Mouse (Mus musculus) left cerebral cortex, postnatal 10 days (tissue): ENCODE measurements around the gene Ckmt1. TPM values are rescaled to one million over a fixed set of nuclear protein-coding genes. Genes with fewer than 3 reads are reported as not detected.
"Not testable (repeated sequence)": the region's sequence is repeated elsewhere in the genome, so short reads cannot be mapped to it uniquely, and the experiment has no call there.

Source experiments
- DNase-seq, 2 experiments: peaks; one replicate each; pipeline ENCODE4 v3.0.0; 2021 to 2022; ENCODE audit warnings: low spot score in 2 of 2, mixed read lengths in 1 of 2; ENCODE audit errors: extremely low spot score in 1 of 2
- intact Hi-C: fragments of 180-260 bp; cut with DNase I; formaldehyde crosslinking; loops from one replicate; pipeline ENCODE4 v1.15.1; 2025
- total RNA-seq, 2 experiments: library from RNA; stranded (reverse); gene quantifications; 2 replicates each; pipeline ENCODE4 v1.2.3; 2021

Ckmt1 gene
- total RNA-seq = 100 to 1,000 TPM; 311 to 312 TPM

- DNase-seq = no peak
- intact Hi-C loops = loop anchor here (5.0 kb wide), 1 partner anchor 40 kb away; no protein-coding TSS in a partner anchor
Observed at GRCm38 (mm10) chr2:121357494-121357893, at the start of gene Ckmt1. Gene Ckmt1, plus strand, starts transcription at chr2:121357714.

GRCm38 (mm10) chr2:121308997-121309416 lies 48.5 kb upstream of the Ckmt1 start:
- peak in 1 of 2 experiments; percentile 59 for DNase-seq
- intact Hi-C loops = no loop called here

- intact Hi-C loops = no loop called here
- DNase-seq = no peak
Observed at GRCm38 (mm10) chr2:121316278-121316677, 41.2 kb upstream of the Ckmt1 start.

GRCm38 (mm10) chr2:121323041-121323440 lies 34.5 kb upstream of the Ckmt1 start:
- no peak for DNase-seq
- intact Hi-C loops = no loop called here

- DNase-seq = no peak
- intact Hi-C loops = no loop called here
Observed at GRCm38 (mm10) chr2:121323693-121324470, 33.6 kb upstream of the Ckmt1 start.

GRCm38 (mm10) chr2:121329492-121329891 lies 28.0 kb upstream of the Ckmt1 start:
- intact Hi-C loops = no loop called here
- no peak for DNase-seq

- no peak for DNase-seq
- intact Hi-C loops = no loop called here
Observed at GRCm38 (mm10) chr2:121339057-121339456, 18.5 kb upstream of the Ckmt1 start.

GRCm38 (mm10) chr2:121353156-121353555 lies 4.4 kb upstream of the Ckmt1 start:
- intact Hi-C loops = no loop called here
- DNase-seq = no peak

- intact Hi-C loops = no loop called here
- no peak for DNase-seq
Observed at GRCm38 (mm10) chr2:121354378-121354777, 3.1 kb upstream of the Ckmt1 start.

- DNase-seq = peak; percentile 98
- intact Hi-C loops = loop anchor here (5.0 kb wide), 1 partner anchor 42 kb away; no protein-coding TSS in a partner anchor
Observed at GRCm38 (mm10) chr2:121354820-121355592, 2.5 kb upstream of the Ckmt1 start, which contains the start of gene Ppip5k1. Gene Ppip5k1, minus strand, starts transcription at chr2:121355396.

- intact Hi-C loops = loop anchor here (5.0 kb wide), 1 partner anchor 39 kb away; no protein-coding TSS in a partner anchor
- DNase-seq = no peak
Observed at GRCm38 (mm10) chr2:121357961-121358360, 447 bp downstream of the Ckmt1 start.

GRCm38 (mm10) chr2:121358381-121358780 lies 867 bp downstream of the Ckmt1 start:
- intact Hi-C loops = loop anchor here (5.0 kb wide), 1 partner anchor 39 kb away; no protein-coding TSS in a partner anchor
- peak; percentile 70 to 84 for DNase-seq

- no peak for DNase-seq
- intact Hi-C loops = loop anchor here (5.0 kb wide), 1 partner anchor 38 kb away; no protein-coding TSS in a partner anchor
Observed at GRCm38 (mm10) chr2:121359461-121359860, 1.9 kb downstream of the Ckmt1 start.

GRCm38 (mm10) chr2:121363656-121364055 lies 6.1 kb downstream of the Ckmt1 start:
- intact Hi-C loops = no loop called here

GRCm38 (mm10) chr2:121368831-121369230 lies 11.3 kb downstream of the Ckmt1 start:
- intact Hi-C loops = no loop called here
- no peak for DNase-seq

More at GRCm38 (mm10) chr2:121363656-121364055, 6.1 kb downstream of the Ckmt1 start:
- DNase-seq = no peak

GRCm38 (mm10) chr2:121370921-121371320 lies 13.4 kb downstream of the Ckmt1 start:
- intact Hi-C loops = no loop called here
- DNase-seq = no peak

GRCm38 (mm10) chr2:121372266-121372665 lies 14.8 kb downstream of the Ckmt1 start:
- intact Hi-C loops = no loop called here
- DNase-seq = no peak

- intact Hi-C loops = no loop called here
- no peak for DNase-seq
Observed at GRCm38 (mm10) chr2:121374766-121375165, 17.3 kb downstream of the Ckmt1 start.

GRCm38 (mm10) chr2:121386961-121387575 lies 29.6 kb downstream of the Ckmt1 start, which contains the start of gene Strc:
Gene Strc, minus strand, starts transcription at chr2:121387168.
- intact Hi-C loops, DNase-seq: not testable (repeated sequence)
